Comparison of ENCODE assay signal across 40 mouse cellular contexts in genomic region chr10:127907386-127907951, GRCm38 (mm10). TPM values are rescaled to one million over a fixed set of nuclear protein-coding genes. Genes with fewer than 3 reads are reported as not detected.
"Had no signal": no experiment of that assay in that cellular context is flagged by ENCODE, and none has a peak within 500 bp of the region (broad histone marks: within the 10 kb centered on the region; RNA-seq: fewer than 3 reads in every experiment).

No protein-coding gene starts in this region.

- H3K27ac ChIP-seq: heart, embryonic 13.5 days; heart, embryonic 15.5 days; hindbrain, embryonic 13.5 days; hindbrain, embryonic 15.5 days; hindbrain, postnatal 0 days; layer of hippocampus, adult 2 months; left cerebral cortex, adult 2 months; limb, embryonic 10.5 days; limb, embryonic 12.5 days; liver, embryonic 13.5 days; liver, embryonic 15.5 days had no signal

- H3K9ac ChIP-seq: heart, embryonic 13.5 days; heart, embryonic 15.5 days; hindbrain, embryonic 13.5 days; hindbrain, embryonic 15.5 days; limb, embryonic 12.5 days; liver, embryonic 13.5 days; liver, embryonic 15.5 days; liver, postnatal 0 days had no signal

- H3K4me1 ChIP-seq: hindbrain, embryonic 15.5 days; limb, embryonic 10.5 days; limb, embryonic 12.5 days; liver, embryonic 13.5 days; liver, embryonic 15.5 days had no signal

- H3K27me3 ChIP-seq: heart, embryonic 13.5 days; heart, embryonic 15.5 days; hindbrain, embryonic 13.5 days; hindbrain, embryonic 15.5 days; limb, embryonic 12.5 days; liver, embryonic 13.5 days; liver, embryonic 15.5 days had no signal

- H3K9me3 ChIP-seq: heart, embryonic 13.5 days; heart, embryonic 15.5 days; hindbrain, embryonic 13.5 days; hindbrain, embryonic 15.5 days; limb, embryonic 10.5 days; limb, embryonic 12.5 days; liver, embryonic 13.5 days; liver, embryonic 15.5 days had no signal

- H3K36me3 ChIP-seq: heart, embryonic 13.5 days; heart, embryonic 15.5 days; hindbrain, embryonic 13.5 days; hindbrain, embryonic 15.5 days; limb, embryonic 10.5 days; limb, embryonic 12.5 days; liver, embryonic 13.5 days; liver, embryonic 15.5 days had no signal

- H3K4me3 ChIP-seq: heart, embryonic 13.5 days; heart, embryonic 15.5 days; hindbrain, embryonic 13.5 days; hindbrain, embryonic 15.5 days; layer of hippocampus, adult 2 months; left cerebral cortex, adult 2 months; limb, embryonic 10.5 days; limb, embryonic 12.5 days; liver, embryonic 13.5 days; liver, embryonic 15.5 days had no signal

- DNase-seq: gastrocnemius, postnatal 14 days; gastrocnemius, postnatal 36 days; heart, adult 18-20 months; heart, postnatal 14 days; heart, postnatal 36 days; kidney, adult 18-20 months; kidney, adult 8-10 months; kidney, postnatal 10 days; kidney, postnatal 25 days; kidney, postnatal 4 days; liver; liver, embryonic 13.5 days; liver, postnatal 0 days had no signal

RNA-seq across cellular contexts. Expression of gene Sdr9c7, which starts 9.2 kb away (rescaled TPM):
- total RNA-seq: gastrocnemius, adult 18-20 months; gastrocnemius, adult 8-10 months; gastrocnemius, postnatal 14 days; gastrocnemius, postnatal 36 days; heart, adult 18-20 months; heart, adult 8-10 months; heart, postnatal 36 days; hematopoietic stem cell, adult 5-6 weeks; hindbrain, postnatal 0 days; layer of hippocampus, postnatal 10 days; layer of hippocampus, postnatal 25 days; left cerebral cortex, adult 2 months; left cerebral cortex, postnatal 25 days had no signal
- polyA plus RNA-seq: heart, embryonic 11.5 days; heart, embryonic 13.5 days; heart, embryonic 15.5 days; heart, postnatal 0 days; hindbrain, embryonic 11.5 days; hindbrain, embryonic 13.5 days; hindbrain, embryonic 15.5 days; hindbrain, postnatal 0 days; intestine, embryonic 14.5 days; kidney, embryonic 14.5 days; kidney, embryonic 16.5 days; limb, embryonic 10.5 days; limb, embryonic 12.5 days; liver, embryonic 11.5 days; liver, embryonic 13.5 days; liver, embryonic 15.5 days had no signal

RNA-seq across cellular contexts. Expression of gene Rdh7, which starts 18.9 kb away (rescaled TPM):
- total RNA-seq: gastrocnemius, postnatal 14 days; gastrocnemius, postnatal 36 days; heart, adult 18-20 months; heart, postnatal 14 days; heart, postnatal 36 days; hematopoietic stem cell, adult 5-6 weeks; hindbrain, postnatal 0 days; layer of hippocampus, adult 2 months; layer of hippocampus, postnatal 10 days; layer of hippocampus, postnatal 25 days; left cerebral cortex, adult 2 months; left cerebral cortex, postnatal 25 days had no signal
- polyA plus RNA-seq: heart, embryonic 11.5 days; heart, embryonic 13.5 days; heart, embryonic 15.5 days; heart, postnatal 0 days; hindbrain, embryonic 11.5 days; hindbrain, embryonic 13.5 days; hindbrain, embryonic 15.5 days; hindbrain, postnatal 0 days; kidney, embryonic 14.5 days; kidney, embryonic 16.5 days; limb, embryonic 10.5 days; limb, embryonic 12.5 days; liver, embryonic 11.5 days had no signal

RNA-seq across cellular contexts. Expression of gene Rdh16f2, which starts 41.2 kb away (rescaled TPM):
- total RNA-seq: gastrocnemius, adult 18-20 months; gastrocnemius, adult 8-10 months; gastrocnemius, postnatal 14 days; gastrocnemius, postnatal 36 days; heart, adult 18-20 months; heart, adult 8-10 months; heart, postnatal 14 days; heart, postnatal 36 days; hematopoietic stem cell, adult 5-6 weeks; hindbrain, postnatal 0 days; layer of hippocampus, adult 2 months; layer of hippocampus, postnatal 10 days; layer of hippocampus, postnatal 25 days; left cerebral cortex, adult 2 months; left cerebral cortex, postnatal 25 days had no signal
- polyA plus RNA-seq: heart, embryonic 11.5 days; heart, embryonic 13.5 days; heart, embryonic 15.5 days; heart, postnatal 0 days; hindbrain, embryonic 11.5 days; hindbrain, embryonic 13.5 days; hindbrain, embryonic 15.5 days; hindbrain, postnatal 0 days; kidney, embryonic 14.5 days; limb, embryonic 10.5 days; limb, embryonic 12.5 days; limb, embryonic 14.5 days; liver, embryonic 11.5 days; liver, embryonic 13.5 days had no signal

RNA-seq across cellular contexts. Expression of gene Rdh19, which starts 57.7 kb away (rescaled TPM):
- total RNA-seq: gastrocnemius, adult 18-20 months; gastrocnemius, adult 8-10 months; gastrocnemius, postnatal 14 days; gastrocnemius, postnatal 36 days; heart, adult 18-20 months; heart, adult 8-10 months; heart, postnatal 14 days; heart, postnatal 36 days; hematopoietic stem cell, adult 5-6 weeks; hindbrain, postnatal 0 days; layer of hippocampus, adult 2 months; layer of hippocampus, postnatal 10 days; layer of hippocampus, postnatal 25 days; left cerebral cortex, adult 2 months; left cerebral cortex, postnatal 25 days had no signal
- polyA plus RNA-seq: gonadal fat pad, adult 2 months; heart, embryonic 11.5 days; heart, embryonic 13.5 days; heart, embryonic 15.5 days; heart, postnatal 0 days; hindbrain, embryonic 11.5 days; hindbrain, embryonic 13.5 days; hindbrain, embryonic 15.5 days; hindbrain, postnatal 0 days; intestine, embryonic 14.5 days; intestine, embryonic 16.5 days; kidney, embryonic 14.5 days; limb, embryonic 10.5 days; limb, embryonic 12.5 days; limb, embryonic 14.5 days; liver, embryonic 11.5 days; liver, embryonic 13.5 days; liver, postnatal 0 days had no signal
